Mouse (Mus musculus) small intestine, adult 2 months (tissue): Measurements from ENCODE around the gene Csf1. TPM values are rescaled to one million over a fixed set of nuclear protein-coding genes. Genes with fewer than 3 reads are reported as not detected.

ENCODE experiments used
- H3K27ac ChIP-seq: fragments of 200-500 bp; 2 replicates; pipeline ENCODE4 v1.5.1; 2012; ENCODE audit warnings: low read depth, low read length, control low read depth, inconsistent platforms; ENCODE audit not compliant: insufficient read depth
- H3K27me3 ChIP-seq: fragments of 200-500 bp; 2 replicates; pipeline ENCODE4 v1.6.1; 2012; ENCODE audit warnings: mild to moderate bottlenecking, moderate library complexity, low read length, inconsistent platforms; ENCODE audit not compliant: control insufficient read depth, insufficient read depth
- H3K36me3 ChIP-seq: fragments of 200-500 bp; 2 replicates; pipeline ENCODE4 v1.6.1; 2012; ENCODE audit warnings: mild to moderate bottlenecking, low read length, control low read depth, inconsistent platforms; ENCODE audit not compliant: control insufficient read depth, insufficient read depth
- H3K4me1 ChIP-seq: fragments of 200-500 bp; 2 replicates; pipeline ENCODE4 v1.6.1; 2012; ENCODE audit warnings: low read length, inconsistent platforms, mixed read lengths; ENCODE audit not compliant: control insufficient read depth, insufficient read depth, insufficient read length
- H3K4me3 ChIP-seq: fragments of 200-500 bp; 2 replicates; pipeline ENCODE4 v1.5.1; 2012; ENCODE audit warnings: low read depth, mild to moderate bottlenecking, control low read depth, inconsistent platforms, low read length, moderate library complexity
- CTCF ChIP-seq: fragments of 200-500 bp; IDR thresholded peaks from 2 replicates; pipeline ENCODE4 v1.5.1; 2012; ENCODE audit warnings: low read depth, mild to moderate bottlenecking, control low read depth, inconsistent platforms, low read length, moderate library complexity, mixed read lengths; ENCODE audit not compliant: insufficient replicate concordance, insufficient read length; ENCODE audit errors: extremely low read depth
- POLR2A ChIP-seq: fragments of 200-500 bp; IDR thresholded peaks from 2 replicates; pipeline ENCODE4 v1.6.1; 2012; ENCODE audit warnings: low read depth, mild to moderate bottlenecking, control low read depth, inconsistent platforms, low read length, moderate library complexity
- WGBS: fragments of 180-500 bp; shearing (Covaris S2); methylation state at CpG from one replicate; pipeline ENCODE4 v1.1.7; 2018; 5-methylcytosine and 5-hydroxymethylcytosine counted together
- polyA plus RNA-seq: library from polyadenylated mRNA; depleted of rRNA; stranded (reverse); fragments of >200 nt; gene quantifications from 2 replicates; pipeline ENCODE4 v1.2.3, GENCODE M21; 2012

The Csf1 gene
- polyA plus RNA-seq, 1 experiment = 9.7 TPM

DNA sequence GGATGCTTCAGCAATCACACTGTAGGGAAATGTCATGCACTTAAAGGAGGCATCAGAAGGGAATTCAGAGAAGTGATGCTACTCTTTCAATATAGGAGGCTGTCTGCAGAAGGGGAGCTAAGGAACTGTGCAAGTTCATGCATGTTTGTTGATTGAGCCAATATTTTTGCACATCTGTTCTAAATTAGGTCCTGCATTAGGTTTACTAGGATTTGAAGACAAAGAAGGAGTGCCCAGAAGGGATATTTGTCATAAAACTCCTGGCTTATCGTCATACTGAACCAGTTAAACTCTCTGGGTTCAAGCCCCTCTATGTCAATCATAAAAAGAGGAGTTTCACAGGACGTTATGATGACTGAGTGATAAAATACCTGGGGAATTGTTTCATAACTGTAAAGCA, 30.0 kb downstream of the Csf1 start:
- TF ChIP-seq POLR2A = no peak
- TF ChIP-seq CTCF = no peak
- H3K27me3 ChIP-seq = no peaks in the 10 kb centered on the region
- H3K4me3 ChIP-seq = no peak overlapping the region
- whole genome bisulfite sequencing = 63% methylated on average over 2 of the region's 2 CpGs
- H3K27ac ChIP-seq = no peak overlapping the region
- no peaks in the 10 kb centered on the region for H3K4me1 ChIP-seq
- no peaks in the 10 kb centered on the region for H3K36me3 ChIP-seq

DNA sequence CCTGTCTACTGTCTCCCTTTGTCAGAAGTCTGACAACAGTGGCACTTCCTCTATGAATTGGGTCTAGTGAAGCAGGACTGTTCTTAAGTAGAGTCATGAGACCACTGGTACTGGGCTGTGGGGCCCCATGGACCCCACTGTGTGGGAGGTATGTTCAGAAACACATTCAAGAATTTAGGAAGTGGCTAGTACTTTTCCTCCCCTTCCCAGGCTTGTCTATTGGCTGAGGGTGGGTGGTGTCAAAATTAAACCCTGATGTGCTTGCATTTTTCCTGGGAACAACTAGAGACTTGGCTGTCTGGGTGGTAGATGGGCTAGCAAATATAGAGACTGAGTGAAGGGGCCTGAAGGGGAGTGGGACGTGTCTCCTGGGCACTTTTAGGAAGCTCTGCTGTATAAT, 31.8 kb downstream of the Csf1 start:
- 72% methylated on average over 1 of the region's 1 CpGs for WGBS
- Histone ChIP-seq H3K27me3 (no peaks in the 10 kb centered on the region), H3K27ac (no peak overlapping the region), H3K36me3 (no peaks in the 10 kb centered on the region), H3K4me1 (no peaks in the 10 kb centered on the region), H3K4me3 (no peak overlapping the region)
- TF ChIP-seq CTCF = no peak
- TF ChIP-seq POLR2A = no peak

DNA sequence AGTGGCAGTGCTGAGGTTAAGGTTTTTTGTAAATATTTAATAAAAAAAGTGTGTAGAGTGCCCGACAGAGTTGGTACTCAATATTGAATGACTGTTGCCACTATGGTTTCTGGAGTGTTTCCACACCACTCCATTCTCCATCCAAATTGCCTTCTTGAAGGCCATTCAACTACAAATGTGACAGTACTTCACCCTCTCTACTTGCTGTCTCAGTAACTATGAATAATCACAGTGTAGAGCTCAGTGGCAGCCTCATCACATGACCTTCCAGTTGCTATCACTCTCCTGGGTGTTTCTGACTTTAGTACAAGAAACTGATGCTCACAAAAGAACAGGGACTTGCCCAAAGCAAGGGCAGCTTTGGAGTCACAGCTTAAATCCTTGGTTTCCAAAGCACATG, 44.3 kb downstream of the Csf1 start:
- H3K27ac ChIP-seq = no peak overlapping the region

DNA sequence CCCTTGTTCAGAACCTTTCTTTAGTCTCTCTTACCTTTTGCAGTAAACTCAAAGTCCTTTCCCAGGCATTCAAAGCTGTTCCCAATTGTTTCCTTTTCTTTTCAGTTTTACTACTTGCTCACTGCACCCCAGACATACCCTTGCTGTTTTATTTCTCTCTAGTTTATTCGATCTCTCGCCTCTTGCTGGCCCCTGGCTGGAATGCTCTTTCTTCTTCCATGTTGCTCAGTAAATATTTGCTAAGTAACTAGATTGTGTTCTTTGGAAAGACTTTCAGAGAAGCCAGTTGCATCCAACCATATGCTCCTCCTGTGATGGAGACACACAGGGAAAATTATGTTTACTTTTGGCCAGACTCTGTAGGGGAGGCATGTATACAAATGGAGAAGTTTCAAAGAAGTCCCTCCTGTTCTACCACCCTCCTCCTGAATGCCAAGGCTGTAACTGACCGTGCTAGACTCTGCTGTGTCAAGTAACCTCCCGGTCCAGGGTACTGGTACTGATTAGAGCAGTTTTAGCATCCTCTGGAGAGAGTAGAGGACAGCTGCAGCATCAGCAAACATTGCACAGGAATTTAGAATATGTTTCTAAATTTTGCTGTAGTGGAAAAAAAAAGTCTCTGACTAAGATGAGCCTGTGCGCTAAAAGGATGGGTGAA, 45.9 kb downstream of the Csf1 start:
- Histone ChIP-seq H3K4me1 (peaks cover 2% of the 10 kb centered on the region; the same call in 1 of the 2 replicates), H3K27ac (no peak overlapping the region), H3K4me3 (no peak overlapping the region), H3K27me3 (no peaks in the 10 kb centered on the region), H3K36me3 (no peaks in the 10 kb centered on the region)
- TF ChIP-seq POLR2A (no peak), CTCF (no peak)
- WGBS = 39% methylated on average over 5 of the region's 5 CpGs

More for the DNA sequence above, 44.3 kb downstream of the Csf1 start:
- H3K4me3 ChIP-seq = no peak overlapping the region
- H3K36me3 ChIP-seq = no peaks in the 10 kb centered on the region
- WGBS = 60% methylated on average over 1 of the region's 1 CpGs
- H3K27me3 ChIP-seq = no peaks in the 10 kb centered on the region
- H3K4me1 ChIP-seq = peaks cover 2% of the 10 kb centered on the region; the same call in 1 of the 2 replicates
- TF ChIP-seq CTCF (no peak), POLR2A (no peak)

DNA sequence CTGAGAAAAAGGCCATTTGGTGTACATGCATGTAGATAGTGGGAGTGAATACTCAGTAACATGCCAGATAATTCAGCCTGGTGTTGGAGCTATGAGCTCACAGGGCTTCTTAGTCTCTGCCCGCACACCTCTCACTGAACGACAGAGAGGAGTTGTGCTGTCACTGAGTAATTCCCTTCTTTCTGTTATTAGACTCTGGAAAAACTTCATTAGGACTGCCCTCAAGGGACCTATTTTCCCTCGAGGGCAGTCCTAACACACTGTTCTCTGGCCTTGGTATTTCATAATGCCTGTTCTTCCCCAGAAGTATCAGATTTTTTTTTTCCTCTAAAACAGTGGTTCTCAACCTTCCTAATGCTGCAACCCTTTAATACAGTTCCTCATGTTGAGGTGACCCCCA, 48.2 kb downstream of the Csf1 start:
- Histone ChIP-seq H3K4me3 (no peak overlapping the region), H3K4me1 (peaks cover 2% of the 10 kb centered on the region; the same call in 1 of the 2 replicates), H3K36me3 (no peaks in the 10 kb centered on the region), H3K27me3 (no peaks in the 10 kb centered on the region), H3K27ac (no peak overlapping the region)
- no peak for TF ChIP-seq POLR2A
- no peak for TF ChIP-seq CTCF
- WGBS = 68% methylated on average over 3 of the region's 3 CpGs

DNA sequence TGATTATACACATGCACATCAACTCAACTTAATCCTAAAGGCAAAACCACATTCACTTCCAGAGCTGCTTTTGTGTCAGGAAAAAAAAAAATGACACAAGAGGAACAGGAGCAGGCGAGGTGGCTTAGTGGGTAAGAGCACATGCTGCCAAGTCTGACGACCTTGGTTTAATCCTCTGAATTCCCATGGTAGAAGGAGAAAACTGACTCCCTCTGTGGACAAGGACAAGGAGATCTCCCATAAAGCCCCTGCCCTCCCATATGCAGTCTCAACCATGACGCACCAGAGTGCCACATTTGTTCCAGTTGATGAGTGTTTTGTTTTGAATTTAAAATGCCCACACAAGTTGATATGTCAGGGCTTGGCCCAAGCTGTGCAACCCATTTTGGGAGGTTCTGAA, 51.1 kb downstream of the Csf1 start:
- WGBS = 76% methylated on average over 3 of the region's 3 CpGs
- Histone ChIP-seq H3K27ac (no peak overlapping the region), H3K4me1 (no peaks in the 10 kb centered on the region), H3K27me3 (no peaks in the 10 kb centered on the region), H3K4me3 (no peak overlapping the region), H3K36me3 (no peaks in the 10 kb centered on the region)
- no peak for TF ChIP-seq POLR2A
- no peak for TF ChIP-seq CTCF

DNA sequence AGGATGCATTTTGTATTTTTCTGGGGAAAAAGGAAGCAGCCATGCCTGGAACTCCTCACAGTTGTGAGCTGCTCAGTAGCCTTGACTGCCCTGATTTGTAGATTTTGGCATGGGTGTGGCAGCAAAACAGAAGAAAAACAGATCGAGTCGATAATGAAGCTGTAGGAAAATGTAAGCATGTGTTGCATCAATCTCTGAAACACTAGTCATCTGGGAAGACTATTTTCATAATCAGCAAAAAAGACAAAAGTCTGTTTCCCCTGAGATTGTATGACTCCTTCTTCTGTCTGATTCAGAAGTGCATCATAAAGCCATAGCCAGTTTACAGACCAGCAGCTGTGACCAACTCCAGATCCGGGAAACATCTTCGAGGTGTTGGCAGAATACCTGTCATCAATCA, 53.0 kb downstream of the Csf1 start:
- no peak overlapping the region for H3K27ac ChIP-seq
- TF ChIP-seq POLR2A (no peak), CTCF (no peak)
- 31% methylated on average over 4 of the region's 4 CpGs for WGBS
- H3K27me3 ChIP-seq = no peaks in the 10 kb centered on the region
- no peak overlapping the region for H3K4me3 ChIP-seq
- no peaks in the 10 kb centered on the region for H3K4me1 ChIP-seq
- H3K36me3 ChIP-seq = no peaks in the 10 kb centered on the region
